Mouse (Mus musculus): ENCODE data around the gene Abhd14a. TPM values are rescaled to one million over a fixed set of nuclear protein-coding genes. Genes with fewer than 3 reads are reported as not detected.
"Not testable (repeated sequence)": the region's sequence is repeated elsewhere in the genome, so short reads cannot be mapped to it uniquely, and the experiment has no call there.

Gene Abhd14a
- total RNA-seq (2022) = 10 to 100 TPM; 35.6 to 44.4 (median 40.2) TPM

DNA sequence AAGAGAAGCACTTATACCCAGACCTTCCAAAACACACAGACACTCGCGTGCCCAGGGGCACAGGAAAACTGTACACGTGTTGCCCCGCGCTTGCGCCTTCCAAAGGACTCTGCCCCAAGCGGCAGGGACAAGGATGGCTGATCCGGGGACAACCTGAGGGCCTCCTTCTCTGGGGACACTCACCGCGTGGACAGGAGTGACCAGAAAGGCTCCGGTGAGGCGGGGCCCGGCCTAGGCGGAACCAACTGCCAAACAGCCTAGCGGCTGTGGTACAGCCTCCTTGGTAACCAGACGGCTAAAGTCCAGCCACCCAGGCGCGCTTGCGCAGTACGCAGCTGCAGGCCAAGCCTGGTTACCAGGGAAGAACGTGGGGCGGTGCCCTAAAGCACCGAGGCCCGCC, at the start of gene Abhd14a, which contains the start of gene Abhd14b:
Abhd14a (minus strand) TSS at position 331 of the 400 bp plus-strand sequence.
Abhd14b (plus strand) TSS at position 112 of the 400 bp plus-strand sequence.
- peak; percentile 89 to 94 for DNase-seq (ENCODE audit: low spot score in 2 of 2)

DNA sequence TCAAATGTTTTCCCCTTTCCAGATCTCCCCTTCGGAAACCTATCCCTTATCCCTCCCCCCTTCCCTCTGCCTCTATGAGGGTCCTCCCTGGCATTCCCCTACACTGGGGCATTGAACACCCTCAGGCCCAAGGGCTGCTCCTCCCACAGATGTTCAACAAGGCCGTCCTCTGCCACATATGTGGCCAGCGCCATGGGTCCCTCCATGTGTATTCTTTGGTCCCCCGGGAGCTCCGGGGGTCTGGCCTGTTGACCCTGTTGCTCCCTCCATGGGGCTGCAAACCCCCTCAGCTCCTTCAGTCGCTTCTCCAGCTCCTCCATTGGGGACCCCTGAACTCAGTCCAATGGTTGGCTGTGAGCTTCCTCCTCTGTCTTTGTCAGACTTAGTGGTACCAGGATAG, 40.1 kb upstream of the Abhd14a start:
- not testable (repeated sequence) for DNase-seq (ENCODE audit: low spot score in 2 of 2)

DNA sequence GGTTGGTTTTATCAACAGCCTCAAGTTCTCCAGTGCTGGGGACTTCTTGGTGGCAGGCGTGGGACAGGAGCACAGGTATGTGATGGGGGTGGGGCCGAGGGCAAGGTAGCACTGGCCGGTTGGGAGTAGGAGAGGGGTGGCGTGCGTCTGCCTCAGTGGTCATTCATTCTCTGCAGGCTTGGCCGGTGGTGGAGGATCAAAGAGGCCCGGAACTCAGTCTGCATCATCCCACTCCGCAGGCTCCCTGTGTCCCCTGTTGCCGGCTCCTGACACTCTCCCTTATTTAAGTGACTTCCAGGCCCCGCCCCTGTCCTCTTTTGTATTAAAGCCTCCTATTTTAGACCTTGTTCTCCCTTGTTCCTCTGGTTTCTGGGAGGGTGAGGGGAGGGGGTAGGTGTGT, 37.6 kb upstream of the Abhd14a start:
- peak in 1 of 2 experiments; percentile 2 for DNase-seq (ENCODE audit: low spot score in 2 of 2)

DNA sequence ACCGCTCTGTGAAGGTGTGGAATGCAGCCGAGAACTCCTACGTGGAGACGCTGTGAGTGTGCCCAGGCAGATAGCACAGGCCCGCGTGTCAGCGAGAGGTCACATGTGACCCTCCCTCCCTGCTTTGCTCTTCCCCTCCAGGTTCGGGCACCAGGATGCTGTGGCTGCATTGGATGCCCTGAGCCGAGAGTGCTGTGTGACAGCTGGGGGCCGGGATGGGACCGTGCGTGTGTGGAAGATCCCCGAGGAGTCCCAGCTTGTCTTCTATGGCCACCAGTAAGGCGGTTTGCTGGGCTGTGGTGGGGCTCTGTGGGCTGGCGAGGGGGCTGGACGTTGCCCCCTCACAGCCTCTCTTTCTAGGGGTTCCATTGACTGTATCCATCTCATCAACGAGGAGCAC, 36.1 kb upstream of the Abhd14a start:
- DNase-seq (ENCODE audit: low spot score in 2 of 2) = peak in 1 of 2 experiments; percentile 4

DNA sequence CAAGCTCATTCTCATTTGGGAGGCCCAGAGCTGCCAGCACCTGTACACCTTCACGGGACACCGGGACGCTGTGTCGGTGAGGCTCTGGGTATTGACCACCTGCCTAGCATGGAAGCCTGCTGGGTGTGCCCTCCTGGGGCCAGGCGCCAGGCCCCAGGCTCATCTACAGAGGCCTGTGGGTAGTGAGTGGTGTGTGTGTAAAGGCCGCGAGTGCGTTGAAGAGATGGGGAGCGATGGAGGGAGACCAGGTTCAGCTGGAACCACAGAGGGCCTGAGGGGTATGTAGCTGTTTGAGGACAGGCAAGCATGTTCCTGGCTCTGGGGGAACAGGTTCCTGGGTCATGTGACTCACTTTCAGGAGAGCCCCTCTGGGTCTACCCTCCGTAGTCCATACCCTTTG, 35.7 kb upstream of the Abhd14a start:
- no peak for DNase-seq (ENCODE audit: low spot score in 2 of 2)

DNA sequence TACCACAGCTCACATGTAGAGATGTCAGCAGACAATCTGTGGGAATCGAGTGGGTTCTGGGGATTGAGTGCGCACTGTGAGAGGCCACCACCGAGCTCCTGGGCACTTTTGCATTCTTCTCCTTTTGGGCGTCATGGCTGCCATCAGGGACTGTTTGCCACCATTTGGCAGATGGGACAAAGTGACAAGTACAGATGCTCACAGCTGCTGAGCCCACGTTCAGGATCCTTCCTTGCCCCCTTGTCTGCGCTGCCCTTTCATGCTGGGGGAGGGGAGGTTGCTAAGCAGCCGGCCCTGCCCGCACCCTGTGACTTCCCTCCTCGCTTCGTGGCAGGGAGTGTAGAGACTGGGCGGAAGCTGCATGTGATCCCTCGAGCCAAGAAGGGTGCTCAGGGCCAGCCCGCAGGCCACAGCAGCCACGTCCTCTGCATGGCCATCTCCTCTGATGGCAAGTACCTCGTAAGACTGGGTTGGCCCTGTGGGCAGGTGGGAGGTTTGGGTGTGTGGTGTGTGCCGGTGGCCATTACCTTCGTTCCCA, 35.2 kb upstream of the Abhd14a start:
- peak in 1 of 2 experiments; percentile 2 for DNase-seq (ENCODE audit: low spot score in 2 of 2)

DNA sequence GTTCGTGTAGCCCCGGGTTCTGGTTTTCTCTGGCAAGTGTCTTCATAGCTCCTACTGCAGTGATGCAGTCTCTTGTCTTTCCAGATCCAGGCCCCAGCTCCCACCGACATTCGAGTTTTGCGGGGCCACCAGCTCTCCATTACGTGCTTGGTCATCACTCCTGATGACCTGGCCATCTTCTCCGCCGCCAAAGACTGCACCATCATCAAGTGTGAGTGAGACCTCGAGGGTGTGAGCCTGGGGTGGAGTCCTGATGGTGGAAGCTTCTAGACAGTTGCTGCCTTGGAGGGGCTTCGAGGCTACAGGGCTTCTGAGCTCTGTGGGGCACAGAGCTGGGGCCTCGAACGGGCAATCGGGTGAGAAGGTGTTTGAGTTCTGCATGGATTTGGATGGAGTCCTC, 34.2 kb upstream of the Abhd14a start:
- peak in 1 of 2 experiments; percentile 2 for DNase-seq (ENCODE audit: low spot score in 2 of 2)

DNA sequence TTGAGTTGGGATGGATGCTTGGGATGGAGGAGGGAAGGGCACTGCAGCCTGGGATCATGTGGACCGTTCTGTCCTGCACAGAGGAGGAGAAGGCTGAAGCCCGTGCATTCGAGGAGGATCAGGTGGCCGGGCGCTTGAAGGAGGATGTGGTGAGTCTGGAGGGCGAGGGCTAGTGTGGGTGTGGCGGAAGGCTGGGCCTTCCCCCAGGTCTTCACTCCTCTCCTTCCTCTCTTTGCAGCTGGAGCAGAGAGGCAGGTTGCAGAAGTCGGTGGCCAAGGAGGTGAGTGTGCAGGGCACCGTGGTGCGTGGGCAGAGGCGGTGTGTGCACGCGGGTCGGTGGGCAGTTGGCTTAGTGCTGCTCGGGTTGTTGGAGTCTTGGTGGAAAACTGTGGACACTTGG, 33.6 kb upstream of the Abhd14a start:
- peak in 1 of 2 experiments; percentile 5 for DNase-seq (ENCODE audit: low spot score in 2 of 2)

DNA sequence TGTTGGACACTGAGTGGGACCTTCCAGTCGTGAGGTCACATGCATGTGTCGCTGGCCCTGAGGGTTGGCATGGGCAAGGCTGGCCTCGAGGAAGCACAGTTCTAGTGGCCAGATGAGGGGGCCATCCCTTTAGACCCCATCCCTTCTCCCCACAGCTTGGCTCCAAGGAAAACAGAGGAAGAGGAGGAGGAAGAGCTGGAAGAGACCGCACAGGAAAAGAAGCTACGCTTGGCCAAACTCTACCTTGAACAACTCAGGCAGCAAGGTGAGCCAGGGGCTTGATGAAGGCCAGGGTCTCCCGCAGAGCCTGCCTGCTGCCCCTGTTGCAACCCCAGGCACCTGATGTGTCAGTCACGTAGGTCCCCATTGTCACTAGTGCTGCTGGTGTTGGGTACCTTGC, 33.1 kb upstream of the Abhd14a start:
- peak in 1 of 2 experiments; percentile 3 for DNase-seq (ENCODE audit: low spot score in 2 of 2)

DNA sequence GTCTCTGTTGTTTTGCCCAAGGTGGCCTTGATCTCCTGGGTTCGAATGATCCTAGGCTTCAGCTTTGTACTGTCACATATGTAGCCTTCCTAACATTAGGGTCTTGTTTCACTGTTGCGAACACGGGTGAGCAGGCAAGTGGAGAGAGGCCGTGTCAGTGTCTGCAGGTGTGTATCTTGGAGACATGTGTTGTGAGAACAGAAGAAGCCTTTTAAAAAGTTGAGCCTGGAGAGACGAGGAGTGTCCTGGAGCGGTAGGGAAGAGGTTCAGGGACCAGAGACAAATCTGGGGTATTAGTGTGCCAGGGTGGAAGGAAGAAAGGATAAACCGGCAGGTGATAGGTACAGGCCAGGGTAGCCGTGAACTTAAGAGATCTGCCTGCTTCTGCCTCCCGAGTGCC, 30.6 kb upstream of the Abhd14a start:
- peak in 1 of 2 experiments; percentile 2 for DNase-seq (ENCODE audit: low spot score in 2 of 2)

DNA sequence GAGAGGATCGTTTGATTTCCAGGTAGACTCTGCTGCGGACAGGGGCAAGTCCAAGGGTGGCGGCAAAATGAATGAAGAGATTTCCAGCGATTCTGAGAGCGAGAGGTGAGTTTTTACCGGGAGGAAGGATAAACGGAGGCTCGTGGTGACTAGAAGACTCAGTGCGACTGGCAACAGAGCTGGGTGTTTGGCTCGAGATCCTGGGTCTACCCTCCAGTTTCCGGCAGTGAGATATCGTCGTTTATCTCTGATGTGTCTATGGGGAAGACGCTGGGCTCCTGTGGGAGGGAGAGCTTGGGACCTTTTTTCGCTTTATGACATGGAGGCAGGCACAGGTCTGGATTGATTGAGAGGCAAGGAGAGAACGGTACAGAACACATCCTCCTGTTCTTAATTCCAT, 30.2 kb upstream of the Abhd14a start:
- DNase-seq (ENCODE audit: low spot score in 2 of 2) = peak in 1 of 2 experiments; percentile 3

DNA sequence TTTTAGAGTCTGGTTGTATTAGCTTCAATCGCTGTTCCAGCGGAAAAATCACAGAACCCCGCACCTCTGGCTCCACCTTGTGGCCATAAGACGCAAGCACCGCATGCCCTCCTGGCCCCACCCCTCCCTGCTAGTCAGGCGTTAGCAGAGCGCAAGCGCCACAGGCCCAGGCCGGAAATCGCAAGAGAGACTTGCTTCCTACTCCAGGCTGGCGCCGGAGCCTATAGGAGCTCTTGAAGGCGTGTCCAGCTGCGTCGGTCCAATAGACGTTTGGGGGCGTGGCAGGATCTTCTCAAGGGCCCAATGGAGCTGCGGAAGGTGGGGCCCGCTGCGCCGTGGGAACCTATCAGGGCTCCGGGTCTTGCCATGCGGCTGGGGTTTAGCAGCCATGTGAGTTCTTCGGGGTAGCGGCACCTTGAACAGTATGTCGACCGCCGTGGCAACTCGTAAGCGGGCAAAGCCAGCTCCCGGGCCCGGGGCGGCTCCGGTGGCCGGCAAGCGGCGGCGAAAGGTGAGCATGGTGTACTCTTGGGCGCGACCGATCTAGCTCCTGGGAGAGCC, 29.5 kb upstream of the Abhd14a start, which contains the start of gene Parp3:
Parp3 (minus strand) TSS at position 26 of the 561 bp plus-strand sequence.
- DNase-seq (ENCODE audit: low spot score in 2 of 2) = peak; percentile 100

DNA sequence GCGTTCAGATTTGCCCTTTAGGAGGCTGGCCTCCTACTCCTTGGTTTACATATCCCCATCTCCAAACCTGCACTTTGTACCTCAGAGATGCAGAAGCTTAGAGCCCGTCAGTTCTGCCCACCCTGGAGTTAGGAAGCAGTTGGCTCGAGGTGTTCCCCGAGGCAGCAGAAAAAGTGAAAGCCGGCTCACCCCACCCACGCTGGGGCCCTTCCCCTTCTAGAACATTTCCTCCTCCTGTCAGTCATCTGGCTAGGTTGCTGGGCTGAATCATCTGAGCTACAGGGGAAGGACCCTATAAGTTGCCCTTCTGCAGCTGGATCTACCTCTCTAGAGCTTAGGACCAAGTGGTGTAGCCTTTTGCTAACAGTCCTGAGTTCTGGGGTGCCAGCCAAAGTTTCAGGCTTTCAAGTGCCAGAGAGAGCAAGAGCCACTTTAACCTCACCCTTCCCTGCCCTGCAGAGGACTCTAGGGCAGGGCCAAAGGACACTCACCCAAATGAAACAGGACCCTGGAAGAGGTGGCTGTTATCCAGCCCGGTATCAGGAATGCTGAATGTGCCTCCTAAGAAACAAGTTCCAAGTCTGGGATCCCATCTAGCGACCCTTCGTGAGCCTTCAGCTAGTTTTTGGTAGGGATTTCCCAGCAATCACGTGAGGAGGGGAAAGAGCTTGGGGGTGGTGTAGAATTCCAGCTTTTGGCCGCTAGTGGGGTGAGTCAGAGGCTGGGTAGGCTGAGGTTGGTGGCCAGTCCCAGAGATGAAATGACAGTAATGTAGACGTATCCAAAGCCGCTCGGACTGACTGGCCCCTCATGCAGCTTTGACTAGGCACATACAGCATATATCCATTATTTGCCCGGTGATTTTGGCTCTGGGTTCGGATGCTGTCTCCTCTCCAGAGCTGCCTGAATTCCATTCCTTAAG, 28.8 kb upstream of the Abhd14a start:
- peak; percentile 21 to 32 for DNase-seq (ENCODE audit: low spot score in 2 of 2)

DNA sequence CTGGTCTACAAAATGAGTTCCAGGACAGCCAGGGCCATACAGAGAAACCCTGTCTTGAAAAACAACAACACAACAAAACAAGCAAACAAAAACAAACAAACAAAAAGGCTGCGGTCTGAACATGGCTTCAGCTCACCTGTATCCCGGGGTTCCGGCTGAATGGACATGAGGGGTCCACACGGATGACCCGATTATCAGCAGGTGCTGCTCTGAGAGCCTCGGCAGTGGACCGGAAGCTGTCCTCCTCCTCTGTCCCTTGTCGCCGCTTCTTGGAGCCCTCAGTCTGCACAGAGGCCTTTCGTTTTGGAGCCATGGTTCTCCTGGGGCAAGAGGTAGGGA, 28.2 kb upstream of the Abhd14a start, which contains the start of gene Rrp9:
Rrp9 (plus strand) TSS at position 301 of the 339 bp plus-strand sequence.
- DNase-seq (ENCODE audit: low spot score in 2 of 2) = peak in 1 of 2 experiments; percentile 3

DNA sequence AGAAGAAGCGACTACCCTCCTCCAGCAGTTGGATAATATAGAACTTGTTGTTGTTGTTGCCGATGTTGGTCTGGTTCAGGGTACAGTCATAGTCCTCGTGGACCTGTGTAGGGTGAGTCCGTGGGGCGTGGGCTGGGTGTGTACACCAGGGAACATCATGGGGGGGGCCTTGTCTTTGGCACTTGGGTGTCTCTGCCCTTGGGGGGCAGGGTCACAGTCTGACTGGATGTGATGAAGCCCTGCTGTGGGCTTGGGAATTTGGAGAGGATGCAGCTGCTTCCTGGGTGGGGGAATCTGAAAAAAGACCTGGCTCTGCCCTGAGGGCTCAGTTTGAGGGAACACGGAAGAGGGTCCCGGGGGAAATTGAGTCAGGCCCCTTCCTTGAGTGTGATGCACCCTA, 27.6 kb upstream of the Abhd14a start:
- peak in 1 of 2 experiments; percentile 13 for DNase-seq (ENCODE audit: low spot score in 2 of 2)

DNA sequence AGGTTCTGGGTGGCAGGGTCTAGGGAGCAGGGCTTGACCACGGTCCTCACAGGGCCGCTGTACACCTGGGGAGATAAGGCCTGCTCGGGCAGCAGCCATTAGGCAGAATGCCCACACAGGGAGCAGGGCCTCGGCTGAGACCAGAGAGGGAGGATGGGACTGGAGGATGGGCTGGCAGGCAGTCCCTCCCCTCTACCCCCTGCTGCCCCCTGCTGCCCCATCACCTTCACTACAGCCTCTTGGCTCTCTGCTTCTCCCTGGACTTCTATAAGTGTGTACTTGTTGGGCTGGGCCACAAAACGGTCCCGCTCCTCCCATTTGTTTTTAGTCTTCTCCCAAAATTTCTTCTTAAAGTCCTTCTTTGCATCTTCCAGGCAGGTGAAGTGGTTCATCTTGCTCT, 27.0 kb upstream of the Abhd14a start:
- peak; percentile 49 to 60 for DNase-seq (ENCODE audit: low spot score in 2 of 2)

DNA sequence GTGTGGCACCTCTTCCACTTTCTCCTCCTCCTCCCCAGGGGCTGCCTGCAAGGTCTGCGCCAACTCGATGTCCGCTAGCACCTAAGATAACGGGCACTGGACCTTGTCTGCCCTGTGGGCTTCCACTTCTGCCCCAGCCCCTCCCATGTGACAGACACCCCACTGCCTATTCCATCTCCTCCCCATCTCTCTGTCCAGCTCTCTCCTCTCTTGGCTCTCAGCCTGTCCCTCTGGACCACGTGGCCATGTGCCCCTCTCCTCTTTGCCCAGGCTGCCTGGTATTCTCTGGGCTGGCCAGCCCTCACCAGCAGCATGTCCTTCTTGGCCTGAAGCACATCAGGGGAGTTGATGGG, 26.3 kb upstream of the Abhd14a start:
- DNase-seq (ENCODE audit: low spot score in 2 of 2) = peak in 1 of 2 experiments; percentile 25

DNA sequence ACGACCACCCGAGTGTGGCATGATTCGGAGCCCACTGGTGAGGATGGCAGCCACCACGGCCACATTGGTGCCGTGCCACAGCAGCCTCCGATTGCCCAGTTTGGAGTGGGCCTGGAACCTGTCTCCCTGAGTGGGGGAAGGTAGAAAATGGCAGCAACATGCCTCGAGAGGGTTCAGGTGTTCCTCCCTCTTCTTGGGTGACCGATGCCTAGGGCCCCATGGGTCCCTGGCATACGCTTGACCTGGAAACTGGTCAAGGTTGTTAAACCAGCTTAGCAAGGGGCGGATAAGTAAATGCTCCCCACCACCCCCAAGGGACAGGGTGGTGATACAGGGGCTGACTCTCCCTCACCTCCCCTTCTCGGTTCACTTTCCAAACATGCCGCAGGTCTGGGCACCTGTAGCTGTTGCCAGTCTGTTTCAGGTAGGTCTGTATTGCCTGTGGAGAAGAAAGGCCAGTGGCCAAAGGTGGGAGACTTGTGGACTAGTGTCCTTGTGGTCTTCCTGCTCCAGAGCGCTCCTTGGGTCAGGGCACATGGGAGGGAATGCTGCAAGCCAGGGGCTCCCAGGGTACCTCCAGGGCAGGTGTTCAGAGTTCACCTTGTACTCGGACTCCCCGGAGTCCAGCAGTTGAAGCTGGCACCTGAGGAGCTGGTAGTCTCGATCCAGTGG, 25.7 kb upstream of the Abhd14a start:
- peak; percentile 3 to 27 for DNase-seq (ENCODE audit: low spot score in 2 of 2)

DNA sequence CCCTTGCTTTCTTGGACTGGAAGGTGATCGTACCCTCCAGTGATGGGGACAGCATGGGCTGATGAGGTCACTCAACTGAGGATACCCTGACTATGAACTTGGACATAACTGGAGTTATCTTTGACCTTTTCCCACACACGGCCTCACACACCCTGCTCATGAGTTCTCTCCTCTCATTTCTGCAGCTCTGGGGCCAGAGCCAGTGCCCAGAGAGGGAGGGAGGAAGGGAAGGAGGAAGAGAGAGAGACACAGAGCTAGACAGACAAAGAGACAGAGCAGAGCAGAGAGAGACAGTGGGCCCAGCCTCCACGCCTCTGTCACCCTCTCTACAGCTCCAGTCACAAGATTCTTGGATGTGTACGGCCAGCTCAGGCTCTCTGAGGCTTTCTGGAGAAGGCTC, 24.8 kb upstream of the Abhd14a start:
- DNase-seq (ENCODE audit: low spot score in 2 of 2) = peak; percentile 8 to 20

DNA sequence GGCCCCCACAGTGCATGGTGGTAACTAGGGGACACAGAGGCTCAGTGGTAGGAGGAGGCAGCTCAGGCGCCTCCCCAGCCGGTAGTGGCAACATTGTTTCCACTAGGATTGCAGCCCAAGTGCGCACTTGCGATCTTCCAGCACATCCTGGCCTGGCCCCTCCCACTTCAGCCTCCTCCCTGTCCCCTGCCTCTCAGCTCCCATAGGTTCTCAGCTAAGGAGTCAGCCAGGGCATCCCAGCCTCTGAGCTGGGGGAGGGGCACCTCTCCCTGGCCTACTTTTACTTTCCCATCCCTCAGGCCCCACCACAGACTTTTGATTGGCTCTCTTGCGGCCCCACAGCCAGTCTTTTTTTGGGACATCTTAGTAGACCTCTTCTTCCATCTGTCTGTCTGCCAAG, 24.4 kb upstream of the Abhd14a start:
- peak in 1 of 2 experiments; percentile 60 for DNase-seq (ENCODE audit: low spot score in 2 of 2)

DNA sequence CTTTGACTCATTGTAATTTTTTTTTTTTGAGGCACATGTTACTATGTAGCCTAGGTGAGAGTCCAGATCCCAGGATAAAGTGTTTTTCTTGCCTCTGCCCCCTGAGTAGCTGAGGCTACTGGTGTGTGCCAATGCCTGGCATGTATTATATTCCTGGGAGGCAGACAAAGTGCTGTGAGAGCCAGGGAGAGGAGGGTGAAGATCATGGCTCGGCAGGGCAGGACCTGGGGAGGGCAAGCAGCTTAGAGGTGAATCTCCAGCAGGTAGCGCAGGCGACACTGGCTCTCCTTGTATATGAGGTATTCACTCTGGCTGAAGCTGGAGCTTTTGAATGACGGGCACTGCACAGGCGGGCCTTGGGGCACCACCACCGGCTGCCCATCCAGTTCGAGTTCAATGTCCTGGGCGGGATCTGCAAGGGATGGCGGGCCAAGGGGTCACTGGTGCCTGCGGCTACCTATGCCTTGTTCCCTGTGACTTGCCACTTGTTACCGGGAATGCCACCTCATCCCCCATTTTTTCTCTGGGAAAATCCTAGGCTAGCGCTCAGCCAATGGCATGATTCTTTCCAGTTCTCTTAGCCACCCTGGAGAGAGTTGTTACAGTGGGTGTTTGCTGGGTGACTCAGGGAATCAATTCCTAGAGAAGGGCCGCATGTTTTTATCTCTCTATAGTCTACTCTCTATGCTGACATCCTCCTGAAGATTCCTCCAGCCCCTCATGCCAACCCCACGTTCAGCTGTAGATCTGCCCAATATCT, 23.7 kb upstream of the Abhd14a start:
- DNase-seq (ENCODE audit: low spot score in 2 of 2) = peak in 1 of 2 experiments; percentile 10
